Mouse (Mus musculus): ENCODE data around the gene Nxt2.

Nxt2 gene

GRCm38 (mm10) chrX:142226542-142226941, at the start of gene Nxt2:
TSS of gene Nxt2 (plus strand) at chrX:142226770.
- no peak for TF ChIP-seq GATA4 (IDR thresholded peaks at IDR 0.05; ENCODE audit: insufficient replicate concordance, low read length)

- TF ChIP-seq GATA4 (IDR thresholded peaks at IDR 0.05; ENCODE audit: insufficient replicate concordance, low read length): no peak
Observed at GRCm38 (mm10) chrX:142176981-142177380, 49.6 kb upstream of the Nxt2 start.

GRCm38 (mm10) chrX:142182026-142182425, 44.5 kb upstream of the Nxt2 start:
- TF ChIP-seq GATA4 (IDR thresholded peaks at IDR 0.05; ENCODE audit: insufficient replicate concordance, low read length): no peak

GRCm38 (mm10) chrX:142189023-142189703, 37.4 kb upstream of the Nxt2 start:
- TF ChIP-seq GATA4 (IDR thresholded peaks at IDR 0.05; ENCODE audit: insufficient replicate concordance, low read length): no peak

- TF ChIP-seq GATA4 (IDR thresholded peaks at IDR 0.05; ENCODE audit: insufficient replicate concordance, low read length): no peak
Observed at GRCm38 (mm10) chrX:142190355-142190754, 36.2 kb upstream of the Nxt2 start.

GRCm38 (mm10) chrX:142194420-142194819, 32.1 kb upstream of the Nxt2 start:
- no peak for TF ChIP-seq GATA4 (IDR thresholded peaks at IDR 0.05; ENCODE audit: insufficient replicate concordance, low read length)

GRCm38 (mm10) chrX:142195551-142195950, 31.0 kb upstream of the Nxt2 start:
- no peak for TF ChIP-seq GATA4 (IDR thresholded peaks at IDR 0.05; ENCODE audit: insufficient replicate concordance, low read length)

- no peak for TF ChIP-seq GATA4 (IDR thresholded peaks at IDR 0.05; ENCODE audit: insufficient replicate concordance, low read length)
Observed at GRCm38 (mm10) chrX:142196831-142197230, 29.7 kb upstream of the Nxt2 start, which contains the start of gene Gucy2f. TSS of gene Gucy2f (minus strand) at chrX:142196931.

GRCm38 (mm10) chrX:142200295-142200694, 26.3 kb upstream of the Nxt2 start:
- no peak for TF ChIP-seq GATA4 (IDR thresholded peaks at IDR 0.05; ENCODE audit: insufficient replicate concordance, low read length)

- no peak for TF ChIP-seq GATA4 (IDR thresholded peaks at IDR 0.05; ENCODE audit: insufficient replicate concordance, low read length)
Observed at GRCm38 (mm10) chrX:142227398-142228054, 956 bp downstream of the Nxt2 start.

- TF ChIP-seq GATA4 (IDR thresholded peaks at IDR 0.05; ENCODE audit: insufficient replicate concordance, low read length): no peak
Observed at GRCm38 (mm10) chrX:142228055-142228768, 1.6 kb downstream of the Nxt2 start.

GRCm38 (mm10) chrX:142228769-142229158, 2.2 kb downstream of the Nxt2 start:
- TF ChIP-seq GATA4 (IDR thresholded peaks at IDR 0.05; ENCODE audit: insufficient replicate concordance, low read length): no peak

- no peak for TF ChIP-seq GATA4 (IDR thresholded peaks at IDR 0.05; ENCODE audit: insufficient replicate concordance, low read length)
Observed at GRCm38 (mm10) chrX:142237101-142237500, 10.5 kb downstream of the Nxt2 start.

- TF ChIP-seq GATA4 (IDR thresholded peaks at IDR 0.05; ENCODE audit: insufficient replicate concordance, low read length): no peak
Observed at GRCm38 (mm10) chrX:142245682-142246327, 19.2 kb downstream of the Nxt2 start.

- peak; percentile 88 for TF ChIP-seq GATA4 (IDR thresholded peaks at IDR 0.05; ENCODE audit: insufficient replicate concordance, low read length)
Observed at GRCm38 (mm10) chrX:142250008-142250736, 23.6 kb downstream of the Nxt2 start.
